Mouse (Mus musculus) adrenal gland, adult 2 months (tissue): Measurements from ENCODE around the gene Olfr353. TPM values are rescaled to one million over a fixed set of nuclear protein-coding genes. Genes with fewer than 3 reads are reported as not detected.

ENCODE experiments used
- DNase-seq: peaks from one replicate; pipeline ENCODE4 v3.0.0; 2021
- long read RNA-seq: library from polyadenylated mRNA; stranded (forward); transcript quantifications from one replicate; pipeline ENCODE4 v2.0.0, GENCODE M21; 2021
- polyA plus RNA-seq: library from polyadenylated mRNA; depleted of rRNA; stranded (reverse); fragments of >200 nt; gene quantifications from 2 replicates; pipeline ENCODE4 v1.2.3, GENCODE M21; 2012; rRNA removed
- total RNA-seq, 2 experiments: library from RNA; stranded (reverse); gene quantifications; 2 replicates each; pipeline ENCODE4 v1.2.3; 2021

Olfr353 gene
- total RNA-seq (not detected), polyA plus RNA-seq (not detected in 2 replicates)
- long read RNA-seq: 0 reads

- DNase-seq: no peak
Measured at GRCm38 (mm10) chr2:36892836-36893235, at the start of gene Olfr353. TSS of gene Olfr353 (minus strand) at chr2:36892936.

DNA sequence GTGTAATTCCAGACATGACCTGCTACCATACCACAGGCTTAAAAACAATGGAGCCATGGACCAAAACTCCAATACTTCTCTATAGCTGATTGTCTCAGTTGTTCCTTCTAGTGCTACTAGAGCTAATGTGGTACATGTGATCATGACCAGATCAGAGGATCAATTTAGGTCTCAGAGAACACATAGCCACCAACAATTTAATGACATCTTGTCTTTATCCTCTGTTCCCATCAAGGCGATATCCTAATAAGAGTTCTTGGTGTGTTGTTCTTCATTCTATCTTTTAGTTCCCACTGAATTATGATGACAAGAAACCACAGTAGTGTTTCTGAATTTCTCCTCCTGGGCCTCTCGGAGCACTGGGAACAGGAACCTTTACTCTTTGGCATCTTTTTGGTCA is 44.1 kb upstream of the Olfr353 start, which contains the start of gene Olfr356:
Gene Olfr356, plus strand, starts transcription at position 301 of the 400 bp plus-strand sequence.
- DNase-seq: no peak

GRCm38 (mm10) chr2:36928797-36929196 is 36.1 kb upstream of the Olfr353 start, which contains the start of gene Olfr355:
TSS of gene Olfr355 (minus strand) at chr2:36928897.
- DNase-seq: no peak

DNA sequence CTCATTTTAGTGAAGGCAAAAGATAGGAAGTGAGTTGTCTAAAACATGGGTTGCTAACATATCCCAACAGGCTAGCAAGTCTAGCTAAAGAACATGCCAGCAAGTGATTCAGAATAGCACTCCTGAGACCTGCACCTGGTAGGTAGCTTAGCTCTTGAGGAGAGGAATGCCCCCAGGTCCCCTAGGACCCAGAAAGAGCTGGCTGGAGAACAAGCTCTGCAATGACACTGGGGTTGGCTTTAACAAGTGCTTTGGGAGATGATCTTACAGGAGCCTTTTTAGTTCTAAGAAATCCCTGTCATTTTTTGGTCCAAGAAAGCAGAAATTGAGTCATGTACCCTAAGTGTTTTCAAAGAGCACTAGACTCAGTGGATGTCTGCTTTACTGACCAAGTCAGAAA is 12.6 kb upstream of the Olfr353 start, which contains the start of gene Olfr354:
Gene Olfr354, plus strand, starts transcription at position 301 of the 400 bp plus-strand sequence.
- DNase-seq: no peak

GRCm38 (mm10) chr2:36897114-36897513 is 4.4 kb upstream of the Olfr353 start:
- DNase-seq: no peak

GRCm38 (mm10) chr2:36868160-36868559 is 24.6 kb downstream of the Olfr353 start, which contains the start of gene Olfr352:
TSS of gene Olfr352 (plus strand) at chr2:36868460.
- DNase-seq: no peak

- DNase-seq: no peak
Measured at GRCm38 (mm10) chr2:36862560-36862959, 30.2 kb downstream of the Olfr353 start, which contains the start of gene Olfr351. TSS of gene Olfr351 (minus strand) at chr2:36862660.

GRCm38 (mm10) chr2:36846010-36846409 is 46.7 kb downstream of the Olfr353 start, which contains the start of gene Olfr350:
TSS of gene Olfr350 (plus strand) at chr2:36846310.
- no peak for DNase-seq

Other genes with a start within 250 kb of the Olfr353 start
- not detected for gene Olfr346, start 207.1 kb downstream of the Olfr353 start, total RNA-seq
- gene Olfr346, start 207.1 kb downstream of the Olfr353 start, polyA plus RNA-seq: not detected in 2 replicates
- not detected for gene Olfr347, start 161.0 kb downstream of the Olfr353 start, total RNA-seq
- gene Olfr347, start 161.0 kb downstream of the Olfr353 start, polyA plus RNA-seq: not detected in 2 replicates
- gene Olfr348, start 108.7 kb downstream of the Olfr353 start, total RNA-seq: not detected
- not detected in 2 replicates for gene Olfr348, start 108.7 kb downstream of the Olfr353 start, polyA plus RNA-seq
- gene Olfr50, start 102.4 kb downstream of the Olfr353 start, total RNA-seq: not detected
- gene Olfr50, start 102.4 kb downstream of the Olfr353 start, polyA plus RNA-seq: not detected in 2 replicates
- gene Olfr3, start 75.9 kb downstream of the Olfr353 start, total RNA-seq: not detected
- not detected in 2 replicates for gene Olfr3, start 75.9 kb downstream of the Olfr353 start, polyA plus RNA-seq
- not detected for gene Olfr350, start 46.6 kb downstream of the Olfr353 start, total RNA-seq
- not detected in 2 replicates for gene Olfr350, start 46.6 kb downstream of the Olfr353 start, polyA plus RNA-seq
- not detected for gene Olfr351, start 30.3 kb downstream of the Olfr353 start, total RNA-seq
- gene Olfr351, start 30.3 kb downstream of the Olfr353 start, polyA plus RNA-seq: not detected in 2 replicates
- gene Olfr352, start 24.5 kb downstream of the Olfr353 start, total RNA-seq: not detected
- not detected in 2 replicates for gene Olfr352, start 24.5 kb downstream of the Olfr353 start, polyA plus RNA-seq
- gene Olfr354, start 12.7 kb upstream of the Olfr353 start, total RNA-seq: not detected
- not detected in 2 replicates for gene Olfr354, start 12.7 kb upstream of the Olfr353 start, polyA plus RNA-seq
- not detected for gene Olfr355, start 36.0 kb upstream of the Olfr353 start, total RNA-seq
- gene Olfr355, start 36.0 kb upstream of the Olfr353 start, polyA plus RNA-seq: not detected in 2 replicates
- gene Olfr356, start 44.2 kb upstream of the Olfr353 start, total RNA-seq: not detected
- not detected in 2 replicates for gene Olfr356, start 44.2 kb upstream of the Olfr353 start, polyA plus RNA-seq
- gene Olfr357, start 100.9 kb upstream of the Olfr353 start, total RNA-seq: not detected
- not detected in 2 replicates for gene Olfr357, start 100.9 kb upstream of the Olfr353 start, polyA plus RNA-seq
- gene Olfr358, start 116.4 kb upstream of the Olfr353 start, total RNA-seq: not detected
- gene Olfr358, start 116.4 kb upstream of the Olfr353 start, polyA plus RNA-seq: not detected in 2 replicates
- not detected for gene Olfr360, start 172.8 kb upstream of the Olfr353 start, total RNA-seq
- gene Olfr360, start 172.8 kb upstream of the Olfr353 start, polyA plus RNA-seq: not detected in 2 replicates
- not detected for gene Olfr361, start 196.4 kb upstream of the Olfr353 start, total RNA-seq
- gene Olfr361, start 196.4 kb upstream of the Olfr353 start, polyA plus RNA-seq: not detected in 2 replicates
- not detected for gene Olfr362, start 225.0 kb upstream of the Olfr353 start, total RNA-seq
- not detected in 2 replicates for gene Olfr362, start 225.0 kb upstream of the Olfr353 start, polyA plus RNA-seq
- not detected for gene Olfr364-ps1, start 246.4 kb upstream of the Olfr353 start, total RNA-seq
- gene Olfr364-ps1, start 246.4 kb upstream of the Olfr353 start, polyA plus RNA-seq: not detected in 2 replicates